Mouse (Mus musculus): Measurements from ENCODE around the gene C3ar1. TPM values are rescaled to one million over a fixed set of nuclear protein-coding genes. Genes with fewer than 3 reads are reported as not detected.

The C3ar1 gene
- polyA plus RNA-seq, 1 experiment from 2014 or later: 0.85 TPM

DNA sequence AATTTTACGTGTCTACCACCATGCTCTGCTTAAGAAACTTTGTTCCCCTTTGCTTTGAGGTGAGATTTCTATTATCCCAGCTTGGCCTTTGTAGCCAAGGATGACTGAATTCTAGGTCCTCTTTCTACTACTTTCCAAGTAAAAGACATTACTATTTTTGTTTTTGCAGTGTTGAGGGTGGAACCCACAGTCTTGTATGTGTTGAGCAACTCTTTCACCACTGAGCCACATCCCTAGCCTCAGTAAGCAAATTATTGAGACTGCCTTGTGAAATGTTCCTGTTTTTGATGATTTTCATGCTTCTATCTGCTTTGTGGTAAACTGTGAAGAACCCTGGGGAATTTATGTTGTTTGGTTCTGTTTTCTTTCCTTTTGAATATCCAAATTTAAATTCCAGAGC, 6.9 kb upstream of the C3ar1 start:
- Histone ChIP-seq H3K36me3 (no peaks in the 10 kb centered on the region), H3K4me1 (no peaks in the 10 kb centered on the region), H3K9me3 (peaks cover 8% of the 10 kb centered on the region), H3K27ac (no peak overlapping the region), H3K27me3 (ENCODE audit: insufficient read depth, poor library complexity, severe bottlenecking) (no peaks in the 10 kb centered on the region), H3K4me3 (no peak overlapping the region)
- WGBS: 90% methylated on average over 1 of the region's 1 CpGs
- DNase-seq (ENCODE audit: low spot score): no peak

DNA sequence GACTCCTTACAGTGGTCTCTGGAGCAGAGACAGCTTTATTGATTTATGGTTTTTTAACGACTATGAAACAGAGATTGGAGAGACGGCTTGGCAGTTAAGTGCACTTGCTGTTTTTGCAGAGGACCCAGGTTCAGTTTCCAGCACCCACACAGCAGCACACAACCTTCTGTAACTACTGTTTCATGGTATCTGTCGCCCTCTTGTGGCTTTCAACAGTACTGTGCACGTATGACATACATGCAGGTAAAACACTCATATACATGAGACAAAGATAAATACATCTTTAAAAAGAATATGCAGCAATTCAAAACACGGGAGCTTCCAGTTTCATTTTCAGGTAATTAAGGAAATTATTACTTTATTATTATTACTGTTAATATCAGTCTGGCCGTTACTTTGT, 6.5 kb upstream of the C3ar1 start:
- Histone ChIP-seq H3K27ac (no peak overlapping the region), H3K27me3 (ENCODE audit: insufficient read depth, poor library complexity, severe bottlenecking) (no peaks in the 10 kb centered on the region), H3K36me3 (no peaks in the 10 kb centered on the region), H3K4me3 (no peak overlapping the region), H3K4me1 (no peaks in the 10 kb centered on the region), H3K9me3 (peaks cover 8% of the 10 kb centered on the region)
- WGBS: 72% methylated on average over 6 of the region's 6 CpGs
- DNase-seq (ENCODE audit: low spot score): no peak

DNA sequence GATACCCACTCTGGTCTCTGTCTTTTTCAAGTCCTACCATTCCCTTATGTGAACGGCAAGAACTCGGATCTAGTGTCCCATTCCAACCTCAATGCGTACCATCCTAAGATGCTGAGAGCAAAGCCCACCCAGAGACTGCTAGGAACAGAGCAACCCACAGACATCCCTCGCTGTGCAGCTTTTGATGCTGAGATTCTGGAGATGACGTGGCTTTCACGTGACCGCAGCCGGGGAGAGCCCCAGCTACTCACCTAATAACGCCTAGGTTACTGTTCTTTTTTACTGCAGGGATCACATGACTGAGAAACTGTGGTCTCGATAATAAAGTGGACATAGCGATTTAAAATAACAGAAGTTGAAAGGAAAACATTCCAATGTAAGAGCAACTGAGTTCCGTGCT, 1.4 kb downstream of the C3ar1 start:
- no peaks in the 10 kb centered on the region for H3K27me3 ChIP-seq (ENCODE audit: insufficient read depth, poor library complexity, severe bottlenecking)
- no peak for DNase-seq (ENCODE audit: low spot score)
- WGBS: 82% methylated on average over 12 of the region's 12 CpGs
- H3K4me1 ChIP-seq: peaks cover 10% of the 10 kb centered on the region; the same call in 1 of the 2 replicates
- H3K36me3 ChIP-seq: no peaks in the 10 kb centered on the region
- no peak overlapping the region for H3K4me3 ChIP-seq
- H3K27ac ChIP-seq: no peak overlapping the region
- no peaks in the 10 kb centered on the region for H3K9me3 ChIP-seq

DNA sequence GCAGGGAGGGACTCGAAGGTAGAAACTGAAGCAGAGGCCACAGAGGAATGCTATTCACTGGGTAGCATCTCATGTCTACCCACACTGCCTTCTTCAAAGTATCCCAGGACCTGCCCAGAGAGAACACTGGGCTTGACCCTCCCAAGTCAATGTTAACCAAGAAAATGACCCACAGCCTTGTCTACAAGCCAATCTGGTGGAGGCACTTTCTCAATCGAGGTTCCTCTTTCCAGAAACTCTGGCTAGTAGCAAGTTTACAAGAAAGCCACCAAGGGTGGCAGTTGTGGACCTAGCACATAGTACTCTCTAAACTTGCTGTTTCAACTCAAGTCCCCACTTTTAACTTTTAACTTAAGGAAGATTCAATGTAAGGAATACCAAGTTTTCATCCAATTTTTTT, 3.3 kb downstream of the C3ar1 start:
- Histone ChIP-seq H3K36me3 (no peaks in the 10 kb centered on the region), H3K4me1 (peaks cover 10% of the 10 kb centered on the region; the same call in 1 of the 2 replicates), H3K27ac (no peak overlapping the region), H3K4me3 (no peak overlapping the region), H3K9me3 (no peaks in the 10 kb centered on the region), H3K27me3 (ENCODE audit: insufficient read depth, poor library complexity, severe bottlenecking) (no peaks in the 10 kb centered on the region)
- 55% methylated on average over 2 of the region's 2 CpGs for WGBS
- no peak for DNase-seq (ENCODE audit: low spot score)

DNA sequence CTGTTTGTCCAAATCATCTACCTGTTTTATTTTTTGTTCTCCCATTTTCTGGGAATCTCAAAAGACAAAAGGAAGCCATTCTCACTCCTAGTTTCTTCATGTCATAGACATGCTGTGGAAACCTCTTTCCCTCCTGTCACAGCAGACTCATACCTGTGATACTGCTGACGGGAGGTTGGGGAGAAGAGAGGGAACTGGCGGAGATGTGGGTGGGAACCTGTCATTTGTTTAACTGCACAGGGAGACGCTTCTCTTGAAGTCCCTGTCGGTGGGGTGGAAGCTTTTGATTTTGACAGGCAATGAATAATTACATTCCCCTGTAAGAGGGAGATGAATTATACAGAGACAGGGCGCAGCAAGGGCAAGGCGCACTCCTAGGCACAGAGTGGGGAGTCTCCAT, 12.2 kb downstream of the C3ar1 start:
- H3K27ac ChIP-seq: no peak overlapping the region
- WGBS: 86% methylated on average over 6 of the region's 6 CpGs
- no peaks in the 10 kb centered on the region for H3K9me3 ChIP-seq
- no peak for DNase-seq (ENCODE audit: low spot score)
- no peak overlapping the region for H3K4me3 ChIP-seq
- peaks cover 69% of the 10 kb centered on the region for H3K36me3 ChIP-seq
- no peaks in the 10 kb centered on the region for H3K4me1 ChIP-seq
- no peaks in the 10 kb centered on the region for H3K27me3 ChIP-seq (ENCODE audit: insufficient read depth, poor library complexity, severe bottlenecking)

DNA sequence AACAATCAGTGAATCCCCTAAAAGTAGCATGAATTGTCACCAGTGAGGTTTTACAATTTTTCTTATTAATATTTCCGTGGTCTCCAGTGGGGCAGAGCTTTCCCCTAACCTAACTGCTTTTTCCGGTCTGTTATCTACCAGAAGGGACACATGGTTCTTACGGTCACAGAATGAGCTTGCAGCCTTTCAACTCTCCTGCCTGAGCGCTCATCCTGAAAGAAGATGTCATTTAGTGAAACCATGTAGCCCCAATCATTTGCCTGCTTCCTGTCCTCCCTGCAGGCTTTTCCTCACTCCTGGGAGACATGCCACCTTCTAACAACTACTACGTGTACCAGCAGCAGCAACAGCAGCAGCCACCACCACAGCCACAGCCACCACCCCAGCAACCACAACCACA, 18.4 kb downstream of the C3ar1 start:
- Histone ChIP-seq H3K4me3 (no peak overlapping the region), H3K9me3 (no peaks in the 10 kb centered on the region), H3K4me1 (no peaks in the 10 kb centered on the region), H3K27me3 (ENCODE audit: insufficient read depth, poor library complexity, severe bottlenecking) (no peaks in the 10 kb centered on the region), H3K27ac (no peak overlapping the region), H3K36me3 (peaks cover 90% of the 10 kb centered on the region)
- peak; percentile 36 for DNase-seq (ENCODE audit: low spot score)
- WGBS: 87% methylated on average over 5 of the region's 5 CpGs

DNA sequence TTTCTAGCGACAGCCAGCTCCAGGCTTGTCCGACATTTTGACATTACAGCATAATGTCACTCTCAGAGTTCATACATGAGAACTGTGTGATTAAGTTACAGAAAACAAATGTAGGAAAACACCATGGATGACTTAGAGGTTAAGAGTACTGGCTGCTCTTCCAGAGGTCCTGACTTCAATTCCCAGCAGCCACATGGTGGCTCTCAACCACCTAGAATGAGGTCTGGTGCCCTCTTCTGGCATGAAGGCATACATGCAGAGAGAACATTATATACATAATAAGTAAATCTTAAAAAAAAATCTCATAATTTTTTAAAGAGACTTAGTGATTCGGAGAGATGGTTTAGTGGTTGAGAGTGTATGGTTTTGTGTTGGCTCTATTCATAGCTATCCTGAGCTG, 19.0 kb downstream of the C3ar1 start:
- H3K27ac ChIP-seq: no peak overlapping the region
- 90% methylated on average over 3 of the region's 3 CpGs for WGBS
- no peaks in the 10 kb centered on the region for H3K4me1 ChIP-seq
- peak; percentile 5 for DNase-seq (ENCODE audit: low spot score)
- peaks cover 90% of the 10 kb centered on the region for H3K36me3 ChIP-seq
- no peaks in the 10 kb centered on the region for H3K9me3 ChIP-seq
- H3K4me3 ChIP-seq: no peak overlapping the region
- H3K27me3 ChIP-seq (ENCODE audit: insufficient read depth, poor library complexity, severe bottlenecking): no peaks in the 10 kb centered on the region

DNA sequence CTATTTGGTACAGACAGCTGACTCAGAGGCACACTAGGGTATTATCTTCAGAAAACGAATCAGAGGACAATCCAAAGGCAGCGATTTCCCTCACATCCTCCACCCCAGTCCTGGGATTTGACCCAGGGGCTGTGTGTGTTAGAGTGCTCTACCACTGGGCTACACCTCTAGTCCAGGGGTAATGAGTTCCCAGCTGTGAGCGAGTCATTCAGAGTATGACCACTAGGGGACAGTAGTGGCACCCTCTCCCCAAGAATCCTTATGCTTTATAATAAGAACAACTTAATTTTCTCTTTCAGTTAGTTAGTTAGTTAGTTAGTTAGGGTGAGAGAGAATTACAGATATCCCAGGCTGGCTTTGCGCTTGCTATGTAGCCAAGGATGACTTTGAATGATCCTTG, 21.6 kb downstream of the C3ar1 start:
- H3K4me1 ChIP-seq: no peaks in the 10 kb centered on the region
- WGBS: 62% methylated on average over 4 of the region's 4 CpGs
- H3K36me3 ChIP-seq: peaks cover 74% of the 10 kb centered on the region
- no peaks in the 10 kb centered on the region for H3K9me3 ChIP-seq
- no peak overlapping the region for H3K4me3 ChIP-seq
- H3K27me3 ChIP-seq (ENCODE audit: insufficient read depth, poor library complexity, severe bottlenecking): no peaks in the 10 kb centered on the region
- peak; percentile 71 for DNase-seq (ENCODE audit: low spot score)
- H3K27ac ChIP-seq: no peak overlapping the region

DNA sequence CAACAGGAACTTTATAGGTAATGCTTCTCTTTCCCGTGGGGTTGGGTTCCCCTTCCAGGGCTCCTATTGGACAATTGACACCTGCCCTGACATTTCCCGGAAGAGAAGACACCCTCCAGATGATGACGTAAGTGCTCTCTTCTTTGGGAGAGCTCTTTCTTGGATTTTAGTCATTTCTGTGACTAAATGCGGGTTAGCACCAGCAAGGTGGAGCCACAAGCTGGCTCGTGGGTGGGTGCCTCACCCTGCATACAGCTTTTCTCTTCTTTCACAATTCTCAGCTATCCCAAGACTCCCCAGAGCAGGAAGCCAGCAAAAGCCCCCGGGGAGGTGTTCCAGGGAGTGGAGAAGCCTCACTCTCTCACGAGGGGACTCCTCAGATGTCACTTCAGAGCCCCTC, 23.1 kb downstream of the C3ar1 start:
- 80% methylated on average over 7 of the region's 7 CpGs for WGBS
- no peaks in the 10 kb centered on the region for H3K4me1 ChIP-seq
- H3K4me3 ChIP-seq: no peak overlapping the region
- H3K36me3 ChIP-seq: peaks cover 65% of the 10 kb centered on the region
- no peak overlapping the region for H3K27ac ChIP-seq
- no peak for DNase-seq (ENCODE audit: low spot score)
- H3K9me3 ChIP-seq: no peaks in the 10 kb centered on the region
- no peaks in the 10 kb centered on the region for H3K27me3 ChIP-seq (ENCODE audit: insufficient read depth, poor library complexity, severe bottlenecking)

DNA sequence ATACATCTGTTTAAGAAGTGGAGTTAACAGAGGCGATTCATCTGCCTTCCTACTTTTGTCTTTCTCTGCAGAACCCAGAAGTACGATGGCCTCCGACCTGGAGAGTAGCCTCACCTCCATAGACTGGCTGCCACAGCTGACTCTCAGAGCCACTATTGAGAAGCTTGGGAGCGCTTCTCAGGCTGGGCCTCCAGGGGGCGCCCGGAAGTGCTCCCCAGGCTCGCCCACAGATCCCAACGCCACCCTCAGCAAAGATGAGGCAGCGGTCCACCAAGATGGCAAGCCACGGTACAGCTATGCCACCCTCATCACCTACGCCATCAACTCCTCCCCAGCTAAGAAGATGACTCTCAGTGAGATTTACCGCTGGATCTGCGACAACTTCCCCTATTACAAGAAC, 27.9 kb downstream of the C3ar1 start:
- H3K36me3 ChIP-seq: peaks cover 27% of the 10 kb centered on the region
- H3K9me3 ChIP-seq: no peaks in the 10 kb centered on the region
- WGBS: 48% methylated on average over 13 of the region's 13 CpGs
- no peak overlapping the region for H3K4me3 ChIP-seq
- no peak for DNase-seq (ENCODE audit: low spot score)
- no peaks in the 10 kb centered on the region for H3K27me3 ChIP-seq (ENCODE audit: insufficient read depth, poor library complexity, severe bottlenecking)
- no peak overlapping the region for H3K27ac ChIP-seq
- H3K4me1 ChIP-seq: peaks cover 36% of the 10 kb centered on the region

DNA sequence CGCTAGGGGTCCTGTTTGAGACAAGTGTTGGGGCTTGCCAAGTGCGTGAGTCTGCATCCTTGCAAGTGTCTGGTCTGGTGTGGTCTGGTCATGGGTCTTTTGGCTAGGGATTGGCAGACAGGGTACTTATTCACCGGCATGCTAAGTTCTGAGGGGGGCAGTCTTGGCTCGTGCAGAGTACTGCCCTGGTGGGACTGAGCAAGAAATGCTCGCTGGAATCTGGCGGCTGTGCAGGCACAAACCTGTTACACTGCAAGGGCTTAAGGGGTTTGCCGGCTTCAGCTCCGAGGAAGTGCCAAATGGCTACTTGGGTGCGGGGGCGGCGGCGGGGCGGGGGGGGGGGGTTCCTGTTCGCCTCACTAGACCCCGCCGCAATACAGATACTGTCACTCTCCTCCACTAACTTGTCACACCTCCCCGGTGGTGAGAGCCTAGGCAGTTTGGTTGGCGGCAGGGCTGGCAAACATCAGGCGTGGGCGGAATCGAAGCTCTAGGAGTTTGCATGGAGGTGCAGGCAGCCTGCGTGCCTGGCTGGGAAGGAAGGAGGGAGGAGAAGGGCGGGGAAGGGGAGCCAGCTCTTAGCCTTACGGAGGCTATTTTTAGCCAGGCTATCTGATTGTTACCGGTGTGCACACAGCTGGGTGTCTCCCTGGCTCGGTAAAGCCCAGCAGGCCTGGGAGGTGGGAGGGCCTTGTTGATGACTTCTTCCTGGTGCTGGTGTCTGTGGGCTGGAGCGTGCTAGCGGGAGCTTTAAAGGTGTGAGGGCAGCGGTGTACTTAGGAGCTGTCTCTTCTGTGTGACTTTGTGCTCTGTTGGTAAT, 29.8 kb downstream of the C3ar1 start:
- Histone ChIP-seq H3K36me3 (peaks cover 15% of the 10 kb centered on the region; the same call in 1 of the 2 replicates), H3K27me3 (ENCODE audit: insufficient read depth, poor library complexity, severe bottlenecking) (no peaks in the 10 kb centered on the region), H3K4me1 (peaks cover 50% of the 10 kb centered on the region), H3K4me3 (peak overlapping the region; percentile 66), H3K27ac (peak overlapping the region; percentile 90), H3K9me3 (no peaks in the 10 kb centered on the region)
- DNase-seq (ENCODE audit: low spot score): peak; percentile 96
- 2% methylated on average over 29 of the region's 29 CpGs for WGBS

DNA sequence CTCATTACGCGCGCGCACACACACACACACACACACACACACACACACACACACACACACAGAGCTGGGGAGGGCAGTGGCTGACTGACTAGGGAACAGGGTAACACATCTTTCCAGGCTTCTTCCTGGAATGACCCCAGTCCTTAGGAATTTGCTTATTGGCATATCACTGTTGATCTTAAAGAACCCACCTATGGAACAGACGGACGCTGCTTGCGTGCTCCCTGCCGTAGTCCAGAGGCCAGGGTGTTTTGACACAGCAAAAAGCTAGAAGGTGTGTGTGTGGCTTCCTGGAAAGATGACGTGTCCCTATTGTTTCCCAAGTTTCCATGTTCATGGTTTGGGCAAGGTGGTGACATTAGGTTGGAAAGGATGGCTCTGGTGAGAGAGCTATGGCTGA, 30.8 kb downstream of the C3ar1 start:
- peak overlapping the region; percentile 66; the same call in 1 of the 2 replicates for H3K4me3 ChIP-seq
- DNase-seq (ENCODE audit: low spot score): no peak
- peak overlapping the region; percentile 90; the same call in 1 of the 2 replicates for H3K27ac ChIP-seq
- H3K36me3 ChIP-seq: peaks cover 14% of the 10 kb centered on the region; the same call in 1 of the 2 replicates
- 85% methylated on average over 9 of the region's 9 CpGs for WGBS
- H3K9me3 ChIP-seq: no peaks in the 10 kb centered on the region
- no peaks in the 10 kb centered on the region for H3K27me3 ChIP-seq (ENCODE audit: insufficient read depth, poor library complexity, severe bottlenecking)
- peaks cover 59% of the 10 kb centered on the region for H3K4me1 ChIP-seq

DNA sequence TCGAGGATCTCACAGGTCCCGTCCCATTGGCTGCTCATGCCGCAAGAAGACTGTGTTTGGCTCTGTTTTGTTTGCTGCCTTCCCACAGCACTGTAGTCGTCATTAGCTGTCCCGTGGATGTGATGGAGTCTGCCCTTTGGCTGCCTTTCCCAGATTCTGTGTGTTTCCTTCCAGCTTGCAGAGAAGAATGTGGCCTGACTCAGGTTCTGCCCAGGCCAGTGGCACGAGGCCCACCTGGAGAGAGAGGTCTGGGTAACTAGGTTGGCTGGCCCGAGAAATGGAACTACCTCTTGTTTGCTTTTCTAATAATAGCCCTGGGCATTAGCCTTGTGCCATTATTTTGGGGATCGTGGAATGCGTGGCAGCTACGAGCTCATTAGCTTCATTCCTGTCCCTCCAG, 31.9 kb downstream of the C3ar1 start:
- Histone ChIP-seq H3K9me3 (no peaks in the 10 kb centered on the region), H3K36me3 (peaks cover 8% of the 10 kb centered on the region; the same call in 1 of the 2 replicates), H3K4me3 (no peak overlapping the region), H3K27me3 (ENCODE audit: insufficient read depth, poor library complexity, severe bottlenecking) (no peaks in the 10 kb centered on the region), H3K27ac (peak overlapping the region; percentile 73), H3K4me1 (peaks cover 63% of the 10 kb centered on the region)
- no peak for DNase-seq (ENCODE audit: low spot score)
- WGBS: 57% methylated on average over 10 of the region's 10 CpGs

Measured in heart, embryonic 10.5 days (tissue).